Mouse (Mus musculus) limb, embryonic 10.5 days (tissue): ENCODE measurements around the gene Tmsb15b2. TPM values are rescaled to one million over a fixed set of nuclear protein-coding genes. Genes with fewer than 3 reads are reported as not detected.
A peak's percentile ranks its signal among the peaks of the same experiment; 100 is the strongest.
"Not testable (repeated sequence)": the region's sequence is repeated elsewhere in the genome, so short reads cannot be mapped to it uniquely, and the experiment has no call there.

Experiments
- DNase-seq: peaks from one replicate; pipeline ENCODE4 v3.0.0-alpha.2; 2017; ENCODE audit warnings: low spot score
- H3K27ac ChIP-seq: fragments of 300-500 bp; sonication (generic); 2 replicates; pipeline ENCODE4 v1.5.1; 2016; ENCODE audit warnings: mild to moderate bottlenecking
- H3K27me3 ChIP-seq: fragments of 300-500 bp; sonication (generic); 2 replicates; pipeline ENCODE4 v1.6.1; 2016; ENCODE audit warnings: low read depth, mild to moderate bottlenecking; ENCODE audit not compliant: poor library complexity, severe bottlenecking
- H3K36me3 ChIP-seq: fragments of 300-500 bp; sonication (generic); 2 replicates; pipeline ENCODE4 v1.6.1; 2016; ENCODE audit warnings: mild to moderate bottlenecking, moderate library complexity
- H3K4me1 ChIP-seq: fragments of 300-500 bp; sonication (generic); 2 replicates; pipeline ENCODE4 v1.6.1; 2016
- H3K4me3 ChIP-seq: fragments of 300-500 bp; sonication (generic); 2 replicates; pipeline ENCODE4 v1.5.1; 2016; ENCODE audit warnings: mild to moderate bottlenecking, moderate library complexity
- H3K9me3 ChIP-seq: fragments of 300-500 bp; sonication (generic); replicated peaks from 2 replicates; pipeline ENCODE4 v1.6.1; 2016; ENCODE audit warnings: mild to moderate bottlenecking
- WGBS: fragments of 180-500 bp; shearing (Covaris S2); methylation state at CpG from one replicate; pipeline ENCODE4 v1.1.7; 2016; 5-methylcytosine and 5-hydroxymethylcytosine counted together
- polyA plus RNA-seq: library from polyadenylated mRNA; unstranded; fragments of >200 nt; fragmentation: Nextera tagmentation; extraction: Ambion mirVana; gene quantifications from 2 replicates; pipeline ENCODE4 v1.2.1, GENCODE M21; 2016

The Tmsb15b2 gene
- 25.1 and 49.5 TPM in 2 replicates for polyA plus RNA-seq

- H3K36me3 ChIP-seq, H3K27me3 ChIP-seq: not testable (repeated sequence)
- 89% methylated on average over 6 of the region's 6 CpGs for WGBS
Measured at GRCm38 (mm10) chrX:136975397-136975796, at the start of gene Tmsb15b2. Tmsb15b2 (minus strand) TSS chrX:136975497.

GRCm38 (mm10) chrX:137019310-137019709 is 44.0 kb upstream of the Tmsb15b2 start:
- Histone ChIP-seq H3K27ac (no peak overlapping the region), H3K9me3 (no peaks in the 10 kb centered on the region), H3K36me3 (peaks cover 9% of the 10 kb centered on the region; the same call in 1 of the 2 replicates), H3K27me3 (0 out of 2 replicates have a peak, but pooled peaks cover 7% of the 10 kb centered on the region), H3K4me1 (no peaks in the 10 kb centered on the region), H3K4me3 (no peak overlapping the region)
- peak; percentile 56 for DNase-seq
- WGBS = 20% methylated on average over 1 of the region's 1 CpGs

More at GRCm38 (mm10) chrX:136975397-136975796, at the start of gene Tmsb15b2:
- H3K4me1 ChIP-seq, H3K9me3 ChIP-seq, H3K27ac ChIP-seq, DNase-seq: not testable (repeated sequence)
- H3K4me3 ChIP-seq = peak within 1 kb of the TSS; percentile 52

- H3K27ac ChIP-seq = no peak overlapping the region
- H3K4me1 ChIP-seq = no peaks in the 10 kb centered on the region
- H3K9me3 ChIP-seq = no peaks in the 10 kb centered on the region
- 0 out of 2 replicates have a peak, but pooled peaks cover 6% of the 10 kb centered on the region for H3K27me3 ChIP-seq
- peaks cover 9% of the 10 kb centered on the region; the same call in 1 of the 2 replicates for H3K36me3 ChIP-seq
- no peak overlapping the region for H3K4me3 ChIP-seq
- WGBS = 32% methylated on average over 1 of the region's 1 CpGs
- DNase-seq = no peak
Measured at GRCm38 (mm10) chrX:137017668-137018067, 42.4 kb upstream of the Tmsb15b2 start.

- Histone ChIP-seq H3K27me3 (0 out of 2 replicates have a peak, but pooled peaks cover 13% of the 10 kb centered on the region), H3K27ac (no peak overlapping the region), H3K36me3 (peaks cover 6% of the 10 kb centered on the region), H3K9me3 (no peaks in the 10 kb centered on the region), H3K4me3 (no peak overlapping the region), H3K4me1 (no peaks in the 10 kb centered on the region)
- DNase-seq = peak; percentile 43
- WGBS = 57% methylated on average over 6 of the region's 6 CpGs
Measured at GRCm38 (mm10) chrX:137015099-137015709, 39.9 kb upstream of the Tmsb15b2 start.

- Histone ChIP-seq H3K4me1 (no peaks in the 10 kb centered on the region), H3K36me3 (peaks cover under 1% of the 10 kb centered on the region; the same call in 1 of the 2 replicates), H3K27ac (no peak overlapping the region), H3K9me3 (no peaks in the 10 kb centered on the region), H3K4me3 (no peak overlapping the region), H3K27me3 (peaks cover 67% of the 10 kb centered on the region)
- DNase-seq = no peak
- WGBS = 87% methylated on average over 2 of the region's 2 CpGs
Measured at GRCm38 (mm10) chrX:136996256-136996655, 21.0 kb upstream of the Tmsb15b2 start.

GRCm38 (mm10) chrX:136993641-136994040 is 18.3 kb upstream of the Tmsb15b2 start:
- Histone ChIP-seq H3K4me1 (no peaks in the 10 kb centered on the region), H3K27me3 (peaks cover 74% of the 10 kb centered on the region), H3K4me3 (peak overlapping the region; percentile 52), H3K36me3 (no peaks in the 10 kb centered on the region), H3K9me3 (no peaks in the 10 kb centered on the region), H3K27ac (peak overlapping the region; percentile 73; the same call in 1 of the 2 replicates)
- no peak for DNase-seq
- 26% methylated on average over 11 of the region's 14 CpGs for WGBS

- Histone ChIP-seq H3K4me3 (peak within 1 kb of the TSS; percentile 52), H3K27ac (peak within 1 kb of the TSS; percentile 73), H3K9me3 (no peaks in the 10 kb centered on the region), H3K36me3 (no peaks in the 10 kb centered on the region), H3K4me1 (no peaks in the 10 kb centered on the region), H3K27me3 (peaks cover 71% of the 10 kb centered on the region)
- 11% methylated on average over 26 of the region's 26 CpGs for WGBS
- DNase-seq = peak; percentile 80
Measured at GRCm38 (mm10) chrX:136992978-136993547, 17.8 kb upstream of the Tmsb15b2 start, which contains the start of gene Zcchc18. Zcchc18 (plus strand) TSS chrX:136993155.

GRCm38 (mm10) chrX:136992191-136992965 is 17.1 kb upstream of the Tmsb15b2 start:
- no peak for DNase-seq
- Histone ChIP-seq H3K4me3 (peak overlapping the region; percentile 52), H3K4me1 (no peaks in the 10 kb centered on the region), H3K9me3 (no peaks in the 10 kb centered on the region), H3K27ac (peak overlapping the region; percentile 73), H3K36me3 (no peaks in the 10 kb centered on the region), H3K27me3 (peaks cover 69% of the 10 kb centered on the region)
- 17% methylated on average over 19 of the region's 19 CpGs for WGBS

GRCm38 (mm10) chrX:136991274-136991673 is 16.0 kb upstream of the Tmsb15b2 start:
- no peak overlapping the region for H3K4me3 ChIP-seq
- WGBS = 59% methylated on average over 2 of the region's 2 CpGs
- no peaks in the 10 kb centered on the region for H3K4me1 ChIP-seq
- no peaks in the 10 kb centered on the region for H3K36me3 ChIP-seq
- no peak overlapping the region for H3K27ac ChIP-seq
- H3K27me3 ChIP-seq = peaks cover 70% of the 10 kb centered on the region
- no peaks in the 10 kb centered on the region for H3K9me3 ChIP-seq
- no peak for DNase-seq

GRCm38 (mm10) chrX:136986039-136986438 is 10.7 kb upstream of the Tmsb15b2 start:
- Histone ChIP-seq H3K27me3 (peaks cover 27% of the 10 kb centered on the region), H3K4me3 (no peak overlapping the region), H3K36me3 (no peaks in the 10 kb centered on the region), H3K27ac (no peak overlapping the region), H3K4me1 (no peaks in the 10 kb centered on the region), H3K9me3 (no peaks in the 10 kb centered on the region)
- DNase-seq = no peak

- Histone ChIP-seq H3K4me1 (no peaks in the 10 kb centered on the region), H3K27ac (no peak overlapping the region)
- DNase-seq = no peak
Measured at GRCm38 (mm10) chrX:136978616-136979015, 3.3 kb upstream of the Tmsb15b2 start.

GRCm38 (mm10) chrX:136976424-136977084 is 1.3 kb upstream of the Tmsb15b2 start, which contains the start of the genes Tmsb15l and Tmsb15b1:
Tmsb15l (minus strand) TSS chrX:136976869.
Tmsb15b1 (minus strand) TSS chrX:136976874.
- DNase-seq = peak; percentile 55
- peaks cover 5% of the 10 kb centered on the region; the same call in 1 of the 2 replicates for H3K27me3 ChIP-seq
- no peaks in the 10 kb centered on the region for H3K4me1 ChIP-seq
- H3K9me3 ChIP-seq = no peaks in the 10 kb centered on the region
- no peak within 1 kb of the TSS for H3K27ac ChIP-seq
- no peaks in the 10 kb centered on the region for H3K36me3 ChIP-seq
- whole genome bisulfite sequencing = 24% methylated on average over 15 of the region's 15 CpGs
- H3K4me3 ChIP-seq = peak within 1 kb of the TSS; percentile 52

More at GRCm38 (mm10) chrX:136978616-136979015, 3.3 kb upstream of the Tmsb15b2 start:
- no peaks in the 10 kb centered on the region for H3K9me3 ChIP-seq
- H3K4me3 ChIP-seq = no peak overlapping the region
- peaks cover 5% of the 10 kb centered on the region; the same call in 1 of the 2 replicates for H3K27me3 ChIP-seq
- no peaks in the 10 kb centered on the region for H3K36me3 ChIP-seq
